Mouse (Mus musculus) neural tube, embryonic 12.5 days (tissue): ENCODE data around the gene Sart3. TPM values are rescaled to one million over a fixed set of nuclear protein-coding genes. Genes with fewer than 3 reads are reported as not detected.
"Not testable (repeated sequence)": the region's sequence is repeated elsewhere in the genome, so short reads cannot be mapped to it uniquely, and the experiment has no call there.

Experiments used
- ATAC-seq: fragments of 200-750 bp; cut with Nextera tagmentation; 2 replicates; pipeline ENCODE4 v1.8.0; 2017; ENCODE audit warnings: low read depth, mild to moderate bottlenecking, moderate TSS enrichment, moderate library complexity; ENCODE audit not compliant: low FRiP score
- H3K27ac ChIP-seq: fragments of 300-500 bp; sonication (generic); 2 replicates; pipeline ENCODE4 v1.5.1; 2016
- H3K27me3 ChIP-seq: fragments of 300-500 bp; sonication (generic); replicated peaks from 2 replicates; pipeline ENCODE4 v1.6.1; 2016; ENCODE audit warnings: mild to moderate bottlenecking
- H3K36me3 ChIP-seq: fragments of 300-500 bp; sonication (generic); 2 replicates; pipeline ENCODE4 v1.6.1; 2016; ENCODE audit warnings: mild to moderate bottlenecking
- H3K4me1 ChIP-seq: fragments of 300-500 bp; sonication (generic); 2 replicates; pipeline ENCODE4 v1.6.1; 2016
- H3K4me2 ChIP-seq: fragments of 300-500 bp; sonication (generic); replicated peaks from 2 replicates; pipeline ENCODE4 v1.6.1; 2016; ENCODE audit warnings: mild to moderate bottlenecking
- H3K4me3 ChIP-seq: fragments of 300-500 bp; sonication (generic); 2 replicates; pipeline ENCODE4 v1.5.1; 2016
- H3K9ac ChIP-seq: fragments of 300-500 bp; sonication (generic); 2 replicates; pipeline ENCODE4 v1.6.1; 2016; ENCODE audit warnings: mild to moderate bottlenecking
- H3K9me3 ChIP-seq: fragments of 300-500 bp; sonication (generic); 2 replicates; pipeline ENCODE4 v1.6.1; 2016; ENCODE audit warnings: mild to moderate bottlenecking
- WGBS: fragments of 180-500 bp; shearing (Covaris S2); methylation state at CpG from one replicate; pipeline ENCODE4 v1.1.7; 2016; 5-methylcytosine and 5-hydroxymethylcytosine counted together
- polyA plus RNA-seq: library from polyadenylated mRNA; unstranded; fragments of >200 nt; fragmentation: Nextera tagmentation; extraction: Ambion mirVana; gene quantifications from 2 replicates; pipeline ENCODE4 v1.2.1, GENCODE M21; 2016

Sart3 gene
- 66.2 and 69.1 TPM in 2 replicates for polyA plus RNA-seq

GRCm38 (mm10) chr5:113772450-113772895 lies at the start of gene Sart3, which contains the start of gene Iscu:
Gene Sart3, minus strand, starts transcription at chr5:113772510.
Gene Iscu, plus strand, starts transcription at chr5:113772748.
- WGBS = under 1% methylated on average over 49 of the region's 49 CpGs

GRCm38 (mm10) chr5:113818572-113818971 lies 46.3 kb upstream of the Sart3 start:
- Histone ChIP-seq H3K4me3 (no peak overlapping the region), H3K9ac (no peak overlapping the region), H3K36me3 (no peaks in the 10 kb centered on the region), H3K9me3 (no peaks in the 10 kb centered on the region), H3K4me1 (no peaks in the 10 kb centered on the region), H3K27me3 (no peaks in the 10 kb centered on the region), H3K27ac (no peak overlapping the region), H3K4me2 (no peak overlapping the region)
- 74% methylated on average over 14 of the region's 14 CpGs for WGBS
- ATAC-seq = no peak

More at GRCm38 (mm10) chr5:113772450-113772895, at the start of gene Sart3, which contains the start of gene Iscu:
- peak within 1 kb of the TSS; percentile 100 for H3K4me3 ChIP-seq
- peaks cover 40% of the 10 kb centered on the region for H3K36me3 ChIP-seq
- peak within 1 kb of the TSS; percentile 96 for H3K27ac ChIP-seq
- peak within 1 kb of the TSS; percentile 97 for H3K4me2 ChIP-seq
- H3K9ac ChIP-seq = peak within 1 kb of the TSS; percentile 95
- H3K9me3 ChIP-seq = no peaks in the 10 kb centered on the region
- no peaks in the 10 kb centered on the region for H3K27me3 ChIP-seq
- peak; percentile 87 for ATAC-seq
- H3K4me1 ChIP-seq = peaks cover 21% of the 10 kb centered on the region

GRCm38 (mm10) chr5:113815638-113816152 lies 43.4 kb upstream of the Sart3 start:
- Histone ChIP-seq H3K27me3 (no peaks in the 10 kb centered on the region), H3K9ac (no peak overlapping the region), H3K27ac (no peak overlapping the region), H3K9me3 (no peaks in the 10 kb centered on the region), H3K4me3 (no peak overlapping the region), H3K4me2 (peak overlapping the region; percentile 24; the same call in 1 of the 2 replicates), H3K36me3 (no peaks in the 10 kb centered on the region), H3K4me1 (no peaks in the 10 kb centered on the region)
- peak; percentile 53; the same call in 1 of the 2 replicates for ATAC-seq
- WGBS = 14% methylated on average over 15 of the region's 15 CpGs

- H3K27ac ChIP-seq = no peak overlapping the region
- H3K4me3 ChIP-seq = no peak overlapping the region
- 57% methylated on average over 11 of the region's 11 CpGs for WGBS
- H3K9ac ChIP-seq = no peak overlapping the region
- no peaks in the 10 kb centered on the region for H3K9me3 ChIP-seq
- no peak overlapping the region for H3K4me2 ChIP-seq
- no peaks in the 10 kb centered on the region for H3K27me3 ChIP-seq
- no peaks in the 10 kb centered on the region for H3K4me1 ChIP-seq
- no peak for ATAC-seq
- H3K36me3 ChIP-seq = no peaks in the 10 kb centered on the region
Measured at GRCm38 (mm10) chr5:113815041-113815389, 42.7 kb upstream of the Sart3 start.

GRCm38 (mm10) chr5:113814111-113815040 lies 42.1 kb upstream of the Sart3 start:
- no peak for ATAC-seq
- H3K4me1 ChIP-seq = no peaks in the 10 kb centered on the region
- no peak overlapping the region for H3K4me2 ChIP-seq
- H3K27ac ChIP-seq = no peak overlapping the region
- no peaks in the 10 kb centered on the region for H3K27me3 ChIP-seq
- WGBS = 41% methylated on average over 27 of the region's 27 CpGs
- no peaks in the 10 kb centered on the region for H3K9me3 ChIP-seq
- H3K9ac ChIP-seq = no peak overlapping the region
- no peak overlapping the region for H3K4me3 ChIP-seq
- H3K36me3 ChIP-seq = no peaks in the 10 kb centered on the region

GRCm38 (mm10) chr5:113813608-113814007 lies 41.3 kb upstream of the Sart3 start:
- H3K9me3 ChIP-seq = no peaks in the 10 kb centered on the region
- H3K27ac ChIP-seq = no peak overlapping the region
- no peak overlapping the region for H3K4me2 ChIP-seq
- no peak overlapping the region for H3K4me3 ChIP-seq
- no peaks in the 10 kb centered on the region for H3K27me3 ChIP-seq
- WGBS = 22% methylated on average over 9 of the region's 9 CpGs
- no peak overlapping the region for H3K9ac ChIP-seq
- no peaks in the 10 kb centered on the region for H3K4me1 ChIP-seq
- ATAC-seq = no peak
- no peaks in the 10 kb centered on the region for H3K36me3 ChIP-seq

- 94% methylated on average over 2 of the region's 2 CpGs for WGBS
- no peaks in the 10 kb centered on the region for H3K4me1 ChIP-seq
- H3K27ac ChIP-seq = no peak overlapping the region
- no peaks in the 10 kb centered on the region for H3K36me3 ChIP-seq
- no peaks in the 10 kb centered on the region for H3K9me3 ChIP-seq
- no peak overlapping the region for H3K9ac ChIP-seq
- no peak overlapping the region for H3K4me2 ChIP-seq
- no peak overlapping the region for H3K4me3 ChIP-seq
- ATAC-seq = no peak
- no peaks in the 10 kb centered on the region for H3K27me3 ChIP-seq
Measured at GRCm38 (mm10) chr5:113812638-113813037, 40.3 kb upstream of the Sart3 start.

GRCm38 (mm10) chr5:113811824-113812420 lies 39.6 kb upstream of the Sart3 start:
- not testable (repeated sequence) for H3K4me1 ChIP-seq, H3K27ac ChIP-seq, H3K4me2 ChIP-seq, H3K27me3 ChIP-seq, H3K36me3 ChIP-seq, H3K9ac ChIP-seq, H3K4me3 ChIP-seq, H3K9me3 ChIP-seq, ATAC-seq
- WGBS = 24% methylated on average over 11 of the region's 12 CpGs

- H3K27ac ChIP-seq = no peak overlapping the region
- no peak overlapping the region for H3K4me3 ChIP-seq
- H3K4me2 ChIP-seq = no peak overlapping the region
- H3K4me1 ChIP-seq = no peaks in the 10 kb centered on the region
- no peaks in the 10 kb centered on the region for H3K36me3 ChIP-seq
- no peaks in the 10 kb centered on the region for H3K9me3 ChIP-seq
- no peaks in the 10 kb centered on the region for H3K27me3 ChIP-seq
- no peak overlapping the region for H3K9ac ChIP-seq
- ATAC-seq = no peak
- WGBS = 89% methylated on average over 4 of the region's 4 CpGs
Measured at GRCm38 (mm10) chr5:113810111-113810510, 37.8 kb upstream of the Sart3 start.

- no peak for ATAC-seq
- WGBS = 82% methylated on average over 2 of the region's 2 CpGs
- H3K27ac ChIP-seq = no peak overlapping the region
Measured at GRCm38 (mm10) chr5:113808177-113808576, 35.9 kb upstream of the Sart3 start.

GRCm38 (mm10) chr5:113807712-113808111 lies 35.4 kb upstream of the Sart3 start:
- 55% methylated on average over 9 of the region's 9 CpGs for WGBS
- no peak overlapping the region for H3K27ac ChIP-seq
- ATAC-seq = no peak

More at GRCm38 (mm10) chr5:113808177-113808576, 35.9 kb upstream of the Sart3 start:
- no peaks in the 10 kb centered on the region for H3K9me3 ChIP-seq
- H3K9ac ChIP-seq = no peak overlapping the region
- no peak overlapping the region for H3K4me2 ChIP-seq
- H3K4me3 ChIP-seq = no peak overlapping the region
- H3K4me1 ChIP-seq = no peaks in the 10 kb centered on the region
- no peaks in the 10 kb centered on the region for H3K36me3 ChIP-seq
- H3K27me3 ChIP-seq = no peaks in the 10 kb centered on the region

GRCm38 (mm10) chr5:113806414-113806813 lies 34.1 kb upstream of the Sart3 start:
- H3K27me3 ChIP-seq = no peaks in the 10 kb centered on the region
- WGBS = 31% methylated on average over 10 of the region's 10 CpGs
- no peak overlapping the region for H3K9ac ChIP-seq
- ATAC-seq = no peak
- no peaks in the 10 kb centered on the region for H3K9me3 ChIP-seq
- no peak overlapping the region for H3K27ac ChIP-seq
- H3K4me2 ChIP-seq = no peak overlapping the region
- no peaks in the 10 kb centered on the region for H3K36me3 ChIP-seq
- no peak overlapping the region for H3K4me3 ChIP-seq
- H3K4me1 ChIP-seq = no peaks in the 10 kb centered on the region

More at GRCm38 (mm10) chr5:113807712-113808111, 35.4 kb upstream of the Sart3 start:
- H3K4me2 ChIP-seq = no peak overlapping the region
- H3K9ac ChIP-seq = no peak overlapping the region
- H3K36me3 ChIP-seq = no peaks in the 10 kb centered on the region
- H3K27me3 ChIP-seq = no peaks in the 10 kb centered on the region
- H3K4me1 ChIP-seq = no peaks in the 10 kb centered on the region
- H3K4me3 ChIP-seq = no peak overlapping the region
- no peaks in the 10 kb centered on the region for H3K9me3 ChIP-seq
